Mouse (Mus musculus) kidney, adult 2 months (tissue): Measurements from ENCODE around the gene Gm17655.

Source experiments
- CTCF ChIP-seq: fragments of 200-500 bp; conservative IDR thresholded peaks from 2 replicates; pipeline ENCODE4 v1.5.1; 2011; ENCODE audit warnings: low read depth, mild to moderate bottlenecking, control low read depth, low read length, moderate library complexity, mixed read lengths; ENCODE audit not compliant: insufficient read depth, insufficient read length
- POLR2A ChIP-seq: fragments of 200-500 bp; IDR thresholded peaks from one replicate; pipeline ENCODE4 v1.6.1; 2011; ENCODE audit warnings: low read depth, low read length, control low read depth

DNA sequence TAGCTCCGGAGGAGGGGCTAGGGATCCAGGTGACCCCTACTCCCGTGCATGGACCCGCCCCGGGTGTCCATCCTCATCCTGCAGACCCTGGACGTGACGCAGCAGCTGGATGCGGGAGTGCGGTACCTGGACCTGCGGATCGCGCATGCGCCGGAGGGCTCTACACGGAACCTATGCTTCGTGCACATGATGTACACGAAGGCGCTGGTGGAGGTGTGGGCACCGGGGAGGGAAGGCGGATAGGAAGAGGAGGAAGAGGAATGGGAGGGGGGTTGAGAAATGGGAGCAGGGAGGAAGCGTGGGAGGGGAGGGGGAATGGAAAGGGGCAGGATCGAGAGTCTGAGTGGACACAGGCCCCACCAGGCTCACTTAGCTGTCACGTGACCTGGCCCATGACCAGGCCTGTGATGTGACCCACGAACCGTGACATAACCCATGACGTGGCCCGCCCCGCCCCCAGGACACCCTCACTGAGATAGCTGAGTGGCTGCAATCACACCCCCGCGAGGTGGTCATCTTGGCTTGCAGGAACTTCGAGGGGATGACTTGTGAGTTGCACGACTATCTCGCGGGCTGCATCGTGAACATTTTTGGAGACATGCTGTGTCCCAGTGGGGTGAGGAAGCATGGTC is 29.5 kb upstream of the Gm17655 start:
- TF ChIP-seq CTCF: no peak
- no peak for TF ChIP-seq POLR2A
